Mouse (Mus musculus) embryonic facial prominence, embryonic 11.5 days (tissue): ENCODE data around the gene Ftl1. TPM values are rescaled to one million over a fixed set of nuclear protein-coding genes. Genes with fewer than 3 reads are reported as not detected.

ENCODE experiments used
- ATAC-seq: fragments of 200-750 bp; cut with Nextera tagmentation; replicated peaks from 2 replicates; pipeline ENCODE4 v1.8.0; 2017; ENCODE audit warnings: low read depth; ENCODE audit not compliant: insufficient number of reproducible peaks, low FRiP score, low TSS enrichment
- DNase-seq: peaks from one replicate; pipeline ENCODE4 v3.0.0-alpha.2; 2015; ENCODE audit warnings: low spot score
- H3K27ac ChIP-seq: fragments of 300-500 bp; sonication (generic); replicated peaks from 2 replicates; pipeline ENCODE4 v1.5.1; 2014; ENCODE audit warnings: mild to moderate bottlenecking, low read depth, low read length, control low read depth
- H3K27me3 ChIP-seq: fragments of 300-500 bp; sonication (generic); 2 replicates; pipeline ENCODE4 v1.6.1; 2014; ENCODE audit warnings: mild to moderate bottlenecking, low read length, moderate library complexity, mixed read lengths; ENCODE audit not compliant: control insufficient read depth, insufficient read depth
- H3K36me3 ChIP-seq: fragments of 300-500 bp; sonication (generic); replicated peaks from 2 replicates; pipeline ENCODE4 v1.6.1; 2014; ENCODE audit warnings: low read depth, mild to moderate bottlenecking, low read length, moderate library complexity, mixed read lengths; ENCODE audit not compliant: control insufficient read depth, insufficient read depth
- H3K4me1 ChIP-seq: fragments of 300-500 bp; sonication (generic); 2 replicates; pipeline ENCODE4 v1.6.1; 2014; ENCODE audit warnings: low read length, mixed read lengths; ENCODE audit not compliant: control insufficient read depth, insufficient read depth
- H3K4me2 ChIP-seq: fragments of 300-500 bp; sonication (generic); 2 replicates; pipeline ENCODE4 v1.6.1; 2014; ENCODE audit warnings: low read depth, mild to moderate bottlenecking, control low read depth, low read length, moderate library complexity
- H3K4me3 ChIP-seq: fragments of 300-500 bp; sonication (generic); 2 replicates; pipeline ENCODE4 v1.5.1; 2014; ENCODE audit warnings: low read depth, low read length, control low read depth
- H3K9ac ChIP-seq: fragments of 300-500 bp; sonication (generic); replicated peaks from 2 replicates; pipeline ENCODE4 v1.6.1; 2014; ENCODE audit warnings: mild to moderate bottlenecking, control low read depth, low read length
- H3K9me3 ChIP-seq: fragments of 300-500 bp; sonication (generic); replicated peaks from 2 replicates; pipeline ENCODE4 v1.6.1; 2016; ENCODE audit warnings: mild to moderate bottlenecking, low read length, inconsistent platforms, mixed read lengths; ENCODE audit not compliant: control insufficient read depth
- WGBS: fragments of 180-500 bp; shearing (Covaris S2); extraction: QIAGEN DNeasy Blood & Tissue Kit; methylation state at CpG from one replicate; pipeline ENCODE4 v1.1.7; 2014; 5-methylcytosine and 5-hydroxymethylcytosine counted together
- polyA plus RNA-seq: library from polyadenylated mRNA; unstranded; fragments of >200 nt; fragmentation: Nextera tagmentation; extraction: Ambion mirVana; gene quantifications from 2 replicates; pipeline ENCODE4 v1.2.1, GENCODE M21; 2014

The Ftl1 gene
- polyA plus RNA-seq, 1 experiment from 2014 or later: 4,830 TPM

GRCm38 (mm10) chr7:45491264-45491663 lies 31.6 kb upstream of the Ftl1 start:
- 32% methylated on average over 3 of the region's 3 CpGs for WGBS
- H3K4me2 ChIP-seq: no peak overlapping the region

GRCm38 (mm10) chr7:45490822-45491221 lies 31.1 kb upstream of the Ftl1 start:
- Histone ChIP-seq H3K27me3 (no peaks in the 10 kb centered on the region), H3K4me2 (no peak overlapping the region), H3K9me3 (no peaks in the 10 kb centered on the region), H3K36me3 (no peaks in the 10 kb centered on the region; the same call in 1 of the 2 replicates), H3K4me3 (no peak overlapping the region), H3K27ac (no peak overlapping the region), H3K4me1 (no peaks in the 10 kb centered on the region; the same call in 1 of the 2 replicates), H3K9ac (no peak overlapping the region)
- ATAC-seq: no peak
- DNase-seq: peak; percentile 57
- WGBS: 40% methylated on average over 9 of the region's 9 CpGs

More at GRCm38 (mm10) chr7:45491264-45491663, 31.6 kb upstream of the Ftl1 start:
- no peaks in the 10 kb centered on the region for H3K9me3 ChIP-seq
- no peak overlapping the region for H3K27ac ChIP-seq
- no peak overlapping the region for H3K4me3 ChIP-seq
- H3K36me3 ChIP-seq: no peaks in the 10 kb centered on the region; the same call in 1 of the 2 replicates
- no peak for DNase-seq
- H3K4me1 ChIP-seq: no peaks in the 10 kb centered on the region; the same call in 1 of the 2 replicates
- no peak for ATAC-seq
- no peak overlapping the region for H3K9ac ChIP-seq
- no peaks in the 10 kb centered on the region for H3K27me3 ChIP-seq

GRCm38 (mm10) chr7:45489578-45489977 lies 29.9 kb upstream of the Ftl1 start:
- no peak for ATAC-seq
- H3K4me1 ChIP-seq: no peaks in the 10 kb centered on the region; the same call in 1 of the 2 replicates
- no peak for DNase-seq
- no peaks in the 10 kb centered on the region for H3K9me3 ChIP-seq
- no peak overlapping the region for H3K4me3 ChIP-seq
- WGBS: 83% methylated on average over 7 of the region's 7 CpGs
- no peaks in the 10 kb centered on the region; the same call in 1 of the 2 replicates for H3K36me3 ChIP-seq
- H3K27me3 ChIP-seq: no peaks in the 10 kb centered on the region
- H3K27ac ChIP-seq: no peak overlapping the region
- no peak overlapping the region for H3K4me2 ChIP-seq
- H3K9ac ChIP-seq: no peak overlapping the region

- 8% methylated on average over 37 of the region's 38 CpGs for WGBS
- Histone ChIP-seq H3K4me2 (peak within 1 kb of the TSS; percentile 72), H3K4me3 (peak within 1 kb of the TSS; percentile 38), H3K27ac (peak within 1 kb of the TSS; percentile 65; the same call in 1 of the 2 replicates), H3K27me3 (no peaks in the 10 kb centered on the region), H3K4me1 (no peaks in the 10 kb centered on the region; the same call in 1 of the 2 replicates), H3K9me3 (no peaks in the 10 kb centered on the region), H3K9ac (peak within 1 kb of the TSS; percentile 67), H3K36me3 (no peaks in the 10 kb centered on the region)
- DNase-seq (peak; percentile 60), ATAC-seq (peak; percentile 46; the same call in 1 of the 2 replicates)
These were observed 28.9 kb upstream of the Ftl1 start, which contains the start of gene Dhdh for GRCm38 (mm10) chr7:45488293-45489204. Dhdh (minus strand) TSS chr7:45488805.

GRCm38 (mm10) chr7:45487861-45488292 lies 28.2 kb upstream of the Ftl1 start:
- Histone ChIP-seq H3K27ac (0 out of 2 replicates have a peak overlapping the region, but pooled peaks have one; percentile 65), H3K4me3 (peak overlapping the region; percentile 38; the same call in 1 of the 2 replicates), H3K9me3 (no peaks in the 10 kb centered on the region), H3K9ac (peak overlapping the region; percentile 67), H3K36me3 (no peaks in the 10 kb centered on the region), H3K4me2 (peak overlapping the region; percentile 72), H3K27me3 (no peaks in the 10 kb centered on the region), H3K4me1 (no peaks in the 10 kb centered on the region; the same call in 1 of the 2 replicates)
- DNase-seq (peak; percentile 27), ATAC-seq (peak; percentile 26; the same call in 1 of the 2 replicates)
- WGBS: 26% methylated on average over 11 of the region's 11 CpGs

GRCm38 (mm10) chr7:45486761-45487415 lies 27.2 kb upstream of the Ftl1 start, which contains the start of gene Gm45808:
Gm45808 (minus strand) TSS chr7:45486811.
- DNase-seq (no peak), ATAC-seq (no peak)
- Histone ChIP-seq H3K27ac (no peak within 1 kb of the TSS), H3K4me2 (no peak within 1 kb of the TSS), H3K9ac (no peak within 1 kb of the TSS; the same call in 1 of the 2 replicates), H3K4me3 (no peak within 1 kb of the TSS), H3K9me3 (no peaks in the 10 kb centered on the region), H3K4me1 (no peaks in the 10 kb centered on the region; the same call in 1 of the 2 replicates), H3K36me3 (no peaks in the 10 kb centered on the region), H3K27me3 (no peaks in the 10 kb centered on the region)
- 86% methylated on average over 12 of the region's 12 CpGs for WGBS

GRCm38 (mm10) chr7:45486158-45486557 lies 26.5 kb upstream of the Ftl1 start:
- H3K36me3 ChIP-seq: no peaks in the 10 kb centered on the region
- H3K27ac ChIP-seq: no peak overlapping the region
- H3K9ac ChIP-seq: no peak overlapping the region
- H3K4me1 ChIP-seq: no peaks in the 10 kb centered on the region; the same call in 1 of the 2 replicates
- WGBS: 82% methylated on average over 7 of the region's 7 CpGs
- no peak overlapping the region for H3K4me2 ChIP-seq
- H3K4me3 ChIP-seq: no peak overlapping the region
- ATAC-seq: no peak
- no peaks in the 10 kb centered on the region for H3K27me3 ChIP-seq
- H3K9me3 ChIP-seq: no peaks in the 10 kb centered on the region
- DNase-seq: no peak
